Comparison of ENCODE assay signal across 8 mouse cellular contexts in the genomic region with DNA sequence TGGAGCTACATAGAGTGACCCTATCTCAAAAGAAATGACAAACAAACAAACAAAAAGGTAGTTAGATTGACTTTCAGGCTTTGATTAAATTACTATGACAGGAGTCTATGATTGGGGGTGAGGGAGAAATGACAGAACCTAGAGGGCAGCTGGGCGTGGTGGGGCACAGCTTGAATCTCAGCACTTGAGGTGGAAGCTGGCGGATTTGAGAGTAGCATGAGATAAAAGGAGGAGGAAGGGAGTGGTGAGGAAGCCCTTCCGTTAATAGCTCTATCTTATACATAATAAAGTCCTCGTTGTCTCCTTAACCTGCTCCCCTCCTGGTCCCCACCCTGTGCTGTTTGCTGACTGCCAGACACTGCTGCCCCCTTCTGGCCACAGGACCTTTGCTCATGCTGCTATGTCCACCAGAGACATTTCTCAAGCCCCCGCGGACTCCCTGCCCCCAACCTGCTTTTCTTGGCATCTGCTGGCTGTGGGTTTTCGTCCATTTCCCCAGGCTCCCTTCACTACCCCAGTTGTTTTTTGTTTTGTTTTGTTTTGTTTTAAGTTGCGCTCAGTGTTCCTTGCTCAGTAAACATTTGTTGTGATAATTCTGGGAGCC. TPM values are rescaled to one million over a fixed set of nuclear protein-coding genes. Genes with fewer than 3 reads are reported as not detected.
DNase-seq lines count a peak whose midpoint lies in the region; ATAC-seq and TF ChIP-seq lines count a peak whose summit lies in the region.
"Had no signal": no experiment of that assay in that cellular context is flagged by ENCODE, and none has a peak within 500 bp of the region (broad histone marks: within the 10 kb centered on the region; RNA-seq: fewer than 3 reads in every experiment).

No protein-coding gene starts in this region.

- DNase-seq in left cerebral cortex, adult 2 months (ENCODE audit: extremely low spot score in 1 of 2, low spot score in 2 of 2), result no peak
- no peak for DNase-seq in left cerebral cortex, adult 9 months (ENCODE audit: low spot score in 2 of 2)
- peak; percentile 36 for DNase-seq in Muller cell, postnatal 12 days (ENCODE audit: inconsistent ontology term)
- peak; percentile 69 for DNase-seq in embryo, embryonic 10.5 days (ENCODE audit: low spot score)
- DNase-seq in mesoderm, embryonic 11.5 days (ENCODE audit: low read depth, low spot score), result peak; percentile 60
- peak; percentile 76 for DNase-seq in thymus, postnatal 14 days

- WGBS in kidney, embryonic 16.5 days, result 25% methylated on average over 8 of the region's 8 CpGs

- peak; percentile 54 for TF ChIP-seq CTCF in left cerebral cortex, adult 2 months (IDR thresholded peaks at IDR 0.05)

- H3K27ac ChIP-seq in left cerebral cortex, adult 2 months, result no peak overlapping the region
- no peak overlapping the region for H3K27ac ChIP-seq in kidney, embryonic 16.5 days (ENCODE audit: low read length)

- H3K27me3 ChIP-seq in kidney, embryonic 16.5 days (ENCODE audit: insufficient read depth, low read length), result no peaks in the 10 kb centered on the region

- H3K9ac ChIP-seq in kidney, embryonic 16.5 days (replicated peaks; ENCODE audit: low read length), result 0 out of 2 replicates have a peak overlapping the region, but pooled peaks have one; percentile 19

- no peak for ATAC-seq in kidney, embryonic 16.5 days (ENCODE audit: low FRiP score, low TSS enrichment)

- intact Hi-C loops in left cerebral cortex, adult 2 months (cut with DNase I), result loop anchor here (2.0 kb wide), 1 partner anchor 19 kb away; a partner anchor contains a TSS

- no peaks in the 10 kb centered on the region for H3K36me3 ChIP-seq in kidney, embryonic 16.5 days (ENCODE audit: insufficient read depth, low read length)

- peaks cover 18% of the 10 kb centered on the region for H3K4me1 ChIP-seq in kidney, embryonic 16.5 days (ENCODE audit: insufficient read depth, low read length)

- no peak overlapping the region for H3K4me3 ChIP-seq in left cerebral cortex, adult 2 months
- no peak overlapping the region for H3K4me3 ChIP-seq in kidney, embryonic 16.5 days (ENCODE audit: low read length)

- no peak overlapping the region; the same call in 1 of the 2 replicates for H3K4me2 ChIP-seq in kidney, embryonic 16.5 days (replicated peaks; ENCODE audit: low read depth, low read length)

- H3K9me3 ChIP-seq in kidney, embryonic 16.5 days (ENCODE audit: low read length), result no peaks in the 10 kb centered on the region

RNA-seq across cellular contexts. Expression of a gene that starts 4.8 kb away (rescaled TPM):
- total RNA-seq in left cerebral cortex, adult 2 months (2021), result under 1 TPM; 0.48 to 0.96 TPM
- polyA plus RNA-seq in kidney, embryonic 16.5 days (2015; fragmentation: Nextera tagmentation; extraction: Ambion mirVana), result 7.9 and 13.0 TPM in 2 replicates

RNA-seq across cellular contexts. Expression of a gene that starts 9.1 kb away (rescaled TPM):
- total RNA-seq in left cerebral cortex, adult 2 months (2021), result not detected
- 0.77 and 1.3 TPM in 2 replicates for polyA plus RNA-seq in kidney, embryonic 16.5 days (2015; fragmentation: Nextera tagmentation; extraction: Ambion mirVana)
- total RNA-seq: heart, postnatal 36 days had no signal

RNA-seq across cellular contexts. Expression of a gene that starts 18.1 kb away (rescaled TPM):
- total RNA-seq in left cerebral cortex, adult 2 months (2021), result 100 to 1,000 TPM; 565 to 587 TPM
- 1,049 TPM in 2 replicates for polyA plus RNA-seq in kidney, embryonic 16.5 days (2015; fragmentation: Nextera tagmentation; extraction: Ambion mirVana)

RNA-seq across cellular contexts. Expression of a gene that starts 19.3 kb away (rescaled TPM):
- total RNA-seq in left cerebral cortex, adult 2 months (2021), result 10 to 100 TPM; 53.4 to 57.4 TPM
- polyA plus RNA-seq in kidney, embryonic 16.5 days (2015; fragmentation: Nextera tagmentation; extraction: Ambion mirVana), result 7.8 and 9.0 TPM in 2 replicates

RNA-seq across cellular contexts. Expression of a gene that starts 27.8 kb away (rescaled TPM):
- not detected for total RNA-seq in left cerebral cortex, adult 2 months (2021)
- polyA plus RNA-seq in kidney, embryonic 16.5 days (2015; fragmentation: Nextera tagmentation; extraction: Ambion mirVana), result not detected in 2 replicates
- total RNA-seq: heart, postnatal 36 days had no signal

Comparison
In these comparisons a context has a peak if more than half of its experiments do, and no peak if none do; other contexts are left out.
1. DNase-seq: peak in Muller cell, postnatal 12 days (single experiment), embryo, embryonic 10.5 days (single experiment), mesoderm, embryonic 11.5 days (single experiment) and thymus, postnatal 14 days (single experiment); none in left cerebral cortex, adult 2 months (0 of 2) and left cerebral cortex, adult 9 months (0 of 2).